Mouse (Mus musculus) left cerebral cortex, adult 2 months (tissue): ENCODE data around the gene Klre1. TPM values are rescaled to one million over a fixed set of nuclear protein-coding genes. Genes with fewer than 3 reads are reported as not detected.

ENCODE experiments used
- DNase-seq, 2 experiments: peaks; one replicate each; pipeline ENCODE4 v3.0.0; 2021 to 2022; ENCODE audit warnings: low spot score in 2 of 2, mixed read lengths in 1 of 2; ENCODE audit errors: extremely low spot score in 1 of 2
- H3K27ac ChIP-seq: fragments of 200-600 bp; 2 replicates; pipeline ENCODE4 v1.8.1; 2022
- H3K4me3 ChIP-seq: fragments of 200-600 bp; 2 replicates; pipeline ENCODE4 v1.8.1; 2022
- CTCF ChIP-seq: fragments of 200-600 bp; IDR thresholded peaks from 2 replicates; pipeline ENCODE4 v1.8.1; 2022; ENCODE audit warnings: antibody characterized with exemption, mild to moderate bottlenecking, moderate library complexity
- intact Hi-C: fragments of 180-260 bp; cut with DNase I; formaldehyde crosslinking; loops from one replicate; pipeline ENCODE4 v1.15.1; 2025
- long read RNA-seq, 2 experiments: library from polyadenylated mRNA; stranded (forward); transcript quantifications; one replicate each; pipeline ENCODE4 v2.0.0; 2021; ENCODE audit warnings: borderline mapping rate in 2 of 2
- total RNA-seq, 2 experiments: library from RNA; stranded (reverse); gene quantifications; 2 replicates each; pipeline ENCODE4 v1.2.3; 2021

The Klre1 gene
- total RNA-seq, result not detected
- long read RNA-seq, experiment 1, result 0 reads
- long read RNA-seq, experiment 2, result 0 reads

DNA sequence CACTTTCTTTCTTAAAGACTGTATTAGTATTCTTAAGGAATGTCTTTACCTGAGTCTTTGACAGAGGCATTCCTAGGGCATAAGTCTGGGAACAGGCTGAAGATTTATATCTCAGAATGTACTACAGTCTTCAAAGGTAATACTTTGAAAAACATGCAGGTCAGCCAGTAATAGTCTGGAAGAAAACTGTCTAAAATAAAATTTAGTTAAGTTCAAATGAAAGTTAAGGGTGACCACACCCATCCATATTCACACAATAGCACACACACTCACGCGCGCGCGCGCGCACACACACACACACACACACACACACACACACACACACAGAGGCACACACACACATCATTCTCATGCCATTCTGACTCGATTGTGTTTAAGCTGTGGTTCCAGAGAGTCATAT lies at the start of gene Klre1:
Klre1 (plus strand) TSS at position 301 of the 400 bp plus-strand sequence.
- intact Hi-C loops, result loop anchor here (5.0 to 10.0 kb wide), 2 partner anchors 1715 to 1847 kb away; partner anchors contain the start of gene Magohb
- Histone ChIP-seq H3K4me3 (no peak within 1 kb of the TSS), H3K27ac (no peak within 1 kb of the TSS)
- no peak for TF ChIP-seq CTCF
- DNase-seq, result no peak

DNA sequence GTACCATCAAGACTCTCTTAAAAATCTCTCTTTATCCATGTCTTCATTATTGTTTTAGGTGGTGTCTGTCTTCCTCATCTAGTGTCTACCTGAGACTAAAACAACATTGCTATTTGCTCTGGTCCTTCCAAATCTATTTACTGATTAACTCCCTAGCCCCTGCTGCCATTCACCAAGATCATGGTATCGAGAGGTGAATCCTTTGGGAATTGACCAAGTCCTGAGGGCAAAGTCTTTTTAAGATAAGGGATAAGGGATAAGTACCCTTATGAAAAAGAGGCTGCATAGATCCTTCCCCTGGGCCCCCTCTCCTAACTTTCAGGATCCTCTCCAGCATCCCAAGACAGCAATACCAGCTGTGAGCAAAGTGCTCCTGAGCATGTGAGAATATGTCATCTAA lies 48.1 kb upstream of the Klre1 start:
- DNase-seq, result no peak
- intact Hi-C loops, result loop anchor here (5.0 to 10.0 kb wide), 2 partner anchors 767 to 1095 kb away; partner anchors contain the start of gene Fkbp4
- Histone ChIP-seq H3K27ac (no peak overlapping the region), H3K4me3 (no peak overlapping the region)
- no peak for TF ChIP-seq CTCF

DNA sequence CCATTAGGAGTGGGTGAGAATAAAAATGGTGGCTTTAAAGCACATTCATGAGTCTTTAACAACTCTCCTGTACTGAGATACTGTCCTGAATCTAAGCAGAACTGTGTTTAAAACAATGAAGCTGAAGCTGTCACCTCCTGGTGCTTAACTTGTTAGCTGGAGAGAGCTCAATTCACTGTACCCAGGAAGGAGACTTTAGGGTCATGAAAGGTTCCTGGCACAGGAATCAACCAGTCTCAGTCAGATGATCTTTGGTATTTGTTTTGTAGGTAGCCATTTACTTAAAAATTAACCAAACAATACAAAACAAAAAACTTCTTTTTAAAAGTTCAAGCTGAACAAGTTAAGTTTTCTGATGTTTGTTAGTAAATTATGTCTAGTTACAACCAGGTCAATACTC lies 47.4 kb upstream of the Klre1 start:
- DNase-seq, result no peak
- intact Hi-C loops, result loop anchor here (5.0 to 10.0 kb wide), 2 partner anchors 768 to 1095 kb away; partner anchors contain the start of gene Fkbp4
- no peak overlapping the region for H3K4me3 ChIP-seq
- H3K27ac ChIP-seq, result no peak overlapping the region
- TF ChIP-seq CTCF, result no peak

DNA sequence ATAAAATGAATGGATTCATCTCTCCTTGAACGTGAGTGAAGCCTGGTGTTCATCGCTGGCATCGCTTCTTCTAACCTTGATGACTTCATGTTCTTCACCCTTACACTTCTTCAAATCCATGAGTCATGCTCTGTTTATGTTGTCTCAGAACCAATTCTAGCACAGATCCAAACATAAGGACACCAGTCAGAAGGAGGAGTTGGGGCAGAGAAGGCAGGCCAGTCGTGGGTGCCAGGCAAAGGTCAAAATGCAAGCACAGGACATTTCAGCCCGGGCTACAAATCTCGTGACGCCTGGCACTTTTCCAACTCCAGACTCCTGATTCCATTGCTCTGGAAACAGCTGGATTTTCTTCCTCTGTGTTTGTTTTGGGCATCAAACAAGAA lies 45.2 kb upstream of the Klre1 start:
- TF ChIP-seq CTCF, result peak; percentile 12; the same call in 1 of the 2 replicates
- intact Hi-C loops, result loop anchor here (2.0 to 10.0 kb wide), 3 partner anchors 690 to 1098 kb away; partner anchors contain the start of gene Fkbp4
- peak overlapping the region; percentile 98 for H3K4me3 ChIP-seq
- peak overlapping the region; percentile 100 for H3K27ac ChIP-seq
- peak; percentile 37 to 48 for DNase-seq

DNA sequence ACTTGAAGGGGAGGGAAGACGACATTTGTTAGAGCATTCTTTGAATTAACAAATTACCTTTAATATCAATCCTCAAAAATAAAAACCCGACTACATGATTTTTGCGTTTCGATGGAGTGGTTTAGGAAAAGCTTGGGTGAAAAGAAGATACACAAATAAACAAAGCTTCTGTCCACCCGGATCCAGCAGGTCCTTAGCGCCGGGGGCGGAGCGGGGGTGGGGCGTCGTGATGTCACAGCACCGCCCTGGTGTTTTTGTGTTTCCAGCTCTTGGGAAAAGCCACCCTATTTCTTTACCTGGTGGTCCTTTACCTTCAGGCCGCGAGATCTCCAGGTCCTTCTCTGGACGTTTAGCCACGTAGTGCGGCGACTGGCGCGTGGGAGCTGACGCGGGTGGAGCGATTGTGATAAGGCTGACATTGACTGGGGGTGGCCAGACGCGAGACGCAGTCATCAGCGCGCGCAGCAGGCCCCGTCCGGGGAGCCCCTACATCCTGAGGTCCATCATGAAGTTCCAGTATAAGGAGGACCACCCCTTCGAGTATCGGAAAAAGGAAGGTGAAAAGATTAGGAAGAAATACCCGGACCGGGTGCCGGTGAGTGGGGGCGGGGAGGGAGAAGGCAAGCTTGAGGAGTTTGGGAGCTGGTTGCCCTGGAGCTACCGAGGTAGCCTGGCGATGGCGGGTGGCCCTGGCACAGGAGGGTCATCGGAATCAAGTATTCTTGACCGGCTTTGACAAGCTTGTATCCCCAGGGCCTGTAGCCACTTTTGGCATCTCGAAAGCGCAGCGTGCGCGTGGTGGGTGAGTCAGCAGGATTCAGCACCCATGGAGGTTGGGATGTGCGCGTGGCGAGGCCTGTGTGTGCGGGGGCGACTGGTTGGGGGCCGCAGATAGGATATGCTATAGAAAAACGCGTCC lies 44.5 kb upstream of the Klre1 start, which contains the start of gene Gabarapl1:
Gabarapl1 (plus strand) TSS at position 219 of the 919 bp plus-strand sequence.
- intact Hi-C loops, result loop anchor here (2.0 to 10.0 kb wide), 3 partner anchors 690 to 1098 kb away; partner anchors contain the start of gene Fkbp4
- Histone ChIP-seq H3K27ac (peak within 1 kb of the TSS; percentile 100), H3K4me3 (peak within 1 kb of the TSS; percentile 98)
- no peak for TF ChIP-seq CTCF
- peak; percentile 83 to 86 for DNase-seq

DNA sequence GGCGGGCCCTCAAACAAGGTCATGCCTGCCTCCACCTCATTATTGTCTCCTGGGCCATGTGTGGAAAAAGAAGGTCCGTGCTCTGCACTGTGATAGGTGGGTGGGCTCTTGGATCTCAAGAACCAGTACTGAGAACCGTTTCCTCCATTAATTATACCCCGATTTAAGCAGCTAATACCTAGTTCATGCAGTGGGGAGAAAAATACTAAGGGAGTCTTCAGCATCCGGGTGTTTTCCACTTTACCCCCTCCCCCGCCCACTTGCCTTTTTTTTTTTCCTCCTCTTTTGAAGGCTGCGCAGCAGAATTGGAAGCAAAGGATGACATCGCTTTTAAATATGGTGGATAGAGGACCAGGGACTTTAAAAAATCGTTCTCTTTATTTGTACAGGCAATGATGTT lies 43.6 kb upstream of the Klre1 start:
- Histone ChIP-seq H3K27ac (peak overlapping the region; percentile 100), H3K4me3 (peak overlapping the region; percentile 98)
- TF ChIP-seq CTCF, result no peak
- peak in 1 of 2 experiments; percentile 19 for DNase-seq
- intact Hi-C loops, result loop anchor here (5.0 to 10.0 kb wide), 2 partner anchors 772 to 1099 kb away; partner anchors contain the start of gene Fkbp4

DNA sequence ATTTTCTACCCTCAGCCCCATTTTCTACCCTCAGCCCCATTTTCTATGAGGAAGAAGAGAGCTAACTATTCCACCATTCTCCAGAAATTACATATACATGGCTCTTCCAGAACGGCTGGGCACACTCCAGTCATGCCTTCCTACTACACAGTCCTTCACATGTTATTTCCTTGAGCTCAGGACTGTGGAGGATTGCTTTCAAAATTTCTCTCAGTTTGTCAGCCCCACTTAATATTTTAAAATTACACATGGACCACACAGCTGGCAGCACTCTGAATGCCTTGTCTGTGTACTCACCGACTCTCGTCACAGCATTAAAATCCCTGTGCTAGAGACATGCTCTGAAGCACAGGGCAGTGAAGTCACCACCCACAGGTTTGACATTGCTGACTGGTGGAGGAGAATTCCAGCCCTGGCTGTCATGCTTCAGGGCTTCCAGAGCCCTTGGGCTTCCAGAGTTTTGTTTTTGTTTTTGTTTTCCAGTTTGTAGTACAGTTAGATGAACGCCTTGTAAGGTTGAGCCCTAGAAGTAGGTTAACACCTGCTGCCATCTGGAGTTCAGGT lies 43.0 kb upstream of the Klre1 start:
- no peak for TF ChIP-seq CTCF
- intact Hi-C loops, result loop anchor here (5.0 to 10.0 kb wide), 2 partner anchors 772 to 1100 kb away; partner anchors contain the start of gene Fkbp4
- H3K27ac ChIP-seq, result peak overlapping the region; percentile 100
- H3K4me3 ChIP-seq, result peak overlapping the region; percentile 98
- peak in 1 of 2 experiments; percentile 15 for DNase-seq

DNA sequence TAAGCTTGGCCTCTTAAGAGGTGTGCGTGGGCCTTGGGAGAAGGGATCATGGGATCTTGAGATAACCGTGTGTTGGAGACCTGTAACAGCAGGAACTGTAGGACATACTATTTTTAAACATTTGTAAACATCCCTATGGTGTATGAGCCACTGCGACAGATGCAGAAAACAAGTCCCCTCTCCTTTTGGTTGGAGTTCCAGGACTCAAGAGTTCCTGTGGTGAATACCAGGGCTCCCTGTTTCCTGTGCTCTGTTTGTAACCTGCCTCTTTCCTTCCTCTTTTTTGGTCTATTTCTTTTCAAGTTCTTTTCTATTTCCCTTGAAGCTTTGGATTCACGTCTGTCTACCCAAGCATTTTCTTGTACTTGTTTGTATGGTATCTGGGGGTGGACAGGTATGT lies 42.0 kb upstream of the Klre1 start:
- no peak for DNase-seq
- TF ChIP-seq CTCF, result no peak
- peak overlapping the region; percentile 98 for H3K4me3 ChIP-seq
- H3K27ac ChIP-seq, result no peak overlapping the region; the same call in 1 of the 2 replicates
- intact Hi-C loops, result loop anchor here (10.0 kb wide), 1 partner anchor 1101 kb away; the partner anchor contains the start of gene Fkbp4

DNA sequence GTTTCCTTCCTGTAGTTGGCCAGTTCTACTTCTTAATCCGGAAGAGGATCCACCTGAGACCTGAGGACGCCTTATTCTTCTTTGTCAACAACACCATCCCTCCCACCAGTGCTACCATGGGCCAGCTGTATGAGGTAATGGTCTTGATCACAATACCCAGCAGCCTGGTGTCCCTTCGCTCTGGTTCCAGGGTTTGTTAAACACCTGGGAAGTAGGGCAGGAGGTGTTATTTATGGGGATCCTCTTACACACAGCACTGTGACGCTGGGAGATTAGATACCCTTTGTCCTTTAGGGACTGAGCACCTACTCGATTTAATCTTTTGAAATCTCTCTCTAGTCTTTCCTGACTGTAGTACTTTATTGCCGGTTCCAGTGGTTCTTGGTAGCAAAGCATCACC lies 39.1 kb upstream of the Klre1 start:
- intact Hi-C loops, result loop anchor here (10.0 kb wide), 1 partner anchor 1104 kb away; the partner anchor contains the start of gene Fkbp4
- H3K27ac ChIP-seq, result no peak overlapping the region
- no peak overlapping the region for H3K4me3 ChIP-seq
- DNase-seq, result no peak
- TF ChIP-seq CTCF, result no peak

DNA sequence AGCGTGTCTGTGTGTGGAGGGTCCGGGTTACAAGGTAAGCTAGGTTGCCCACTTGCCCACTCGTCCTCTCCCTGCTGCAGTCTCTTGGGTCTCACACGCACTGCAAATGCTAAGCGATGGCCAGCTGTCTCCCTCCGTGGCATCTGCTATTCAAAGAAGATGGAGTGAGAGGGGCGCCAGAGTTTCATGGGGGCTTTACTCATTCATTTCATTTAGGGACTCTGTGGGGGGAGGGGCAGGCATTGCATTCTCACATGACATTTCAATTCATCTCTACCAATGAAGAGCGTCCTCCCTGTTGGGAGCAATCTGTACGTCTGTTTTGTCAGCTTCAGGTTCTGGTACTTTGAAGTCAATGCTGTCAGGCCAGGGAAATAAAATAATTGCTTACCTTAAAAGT lies 35.8 kb upstream of the Klre1 start:
- Histone ChIP-seq H3K27ac (no peak overlapping the region), H3K4me3 (no peak overlapping the region)
- peak in 1 of 2 experiments; percentile 19 for DNase-seq
- intact Hi-C loops, result no loop called here
- TF ChIP-seq CTCF, result no peak

DNA sequence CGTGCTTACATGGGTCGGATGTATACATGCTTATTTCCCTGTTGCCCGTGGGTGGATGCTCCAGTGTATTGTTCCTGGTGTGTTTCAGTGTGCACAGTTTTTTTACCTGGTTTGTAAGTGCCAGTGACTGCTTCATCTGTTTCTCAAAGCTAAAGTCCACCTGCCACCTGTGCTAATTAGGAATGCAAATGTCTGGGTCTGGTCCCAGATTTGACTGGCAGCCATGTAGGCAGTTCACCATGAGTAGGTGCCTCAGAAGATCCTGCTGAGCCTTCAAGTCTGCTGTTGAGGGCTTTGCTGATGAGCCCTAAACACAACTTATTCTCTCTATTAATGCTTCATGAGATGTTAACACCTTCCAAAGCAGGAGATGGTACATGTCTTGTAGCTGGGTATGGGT lies 35.2 kb upstream of the Klre1 start:
- intact Hi-C loops, result no loop called here
- no peak overlapping the region for H3K27ac ChIP-seq
- no peak for TF ChIP-seq CTCF
- H3K4me3 ChIP-seq, result no peak overlapping the region
- DNase-seq, result no peak
